Mouse (Mus musculus) CH12.LX (cell line): Measurements from ENCODE around the gene Zfp296. TPM values are rescaled to one million over a fixed set of nuclear protein-coding genes. Genes with fewer than 3 reads are reported as not detected.

Source experiments
- DNase-seq: peaks from one replicate; pipeline ENCODE4 v3.0.0-alpha.2; 2013; ENCODE audit errors: extremely low read depth
- H3K27ac ChIP-seq: 2 replicates; pipeline ENCODE4 v1.5.1; 2012; ENCODE audit warnings: low read depth, mild to moderate bottlenecking, control low read depth, moderate library complexity; ENCODE audit not compliant: insufficient read depth
- H3K27me3 ChIP-seq: replicated peaks from 2 replicates; pipeline ENCODE3; 2012; ENCODE audit warnings: inconsistent platforms
- H3K36me3 ChIP-seq, 2 experiments: replicated peaks in 1 of 2; 2 replicates each; pipeline versions ENCODE3 to v1.6.1; 2012; ENCODE audit warnings: inconsistent platforms in 1 of 2, low read length in 1 of 2, mild to moderate bottlenecking in 1 of 2, mixed read lengths in 1 of 2, moderate library complexity in 1 of 2; ENCODE audit not compliant: control insufficient read depth in 1 of 2, insufficient read depth in 1 of 2
- H3K4me1 ChIP-seq, 2 experiments: 2 replicates each; pipeline ENCODE4 v1.6.1; 2012; ENCODE audit warnings: inconsistent platforms in 1 of 2, moderate library complexity in 1 of 2; ENCODE audit not compliant: insufficient read depth in 2 of 2, control insufficient read depth in 1 of 2
- H3K4me2 ChIP-seq: 2 replicates; pipeline ENCODE4 v1.6.1; 2012; ENCODE audit warnings: low read depth, mild to moderate bottlenecking, control low read depth; ENCODE audit not compliant: poor library complexity, insufficient read depth, severe bottlenecking
- H3K4me3 ChIP-seq, 3 experiments: fragments of 150-350 bp in 1 of 3; sonication (generic) in 1 of 3; replicated peaks in 1 of 3; 2 replicates each; pipeline versions ENCODE3 to v1.5.1; 2011 to 2012; ENCODE audit warnings: low read depth in 2 of 3, low read length in 2 of 3, mild to moderate bottlenecking in 2 of 3, moderate library complexity in 2 of 3, control low read depth in 1 of 3, improper control_type of control experiment in 1 of 3, inconsistent platforms in 1 of 3, mixed read lengths in 1 of 3; ENCODE audit not compliant: poor library complexity in 1 of 3
- H3K79me2 ChIP-seq: replicated peaks from 2 replicates; pipeline ENCODE4 v1.6.1; 2012; ENCODE audit warnings: mild to moderate bottlenecking, moderate library complexity; ENCODE audit not compliant: control insufficient read depth, poor library complexity, insufficient read depth, severe bottlenecking; ENCODE audit errors: extremely low read depth
- H3K9ac ChIP-seq: 2 replicates; pipeline ENCODE4 v1.6.1; 2012; ENCODE audit warnings: low read depth, mild to moderate bottlenecking, control low read depth, moderate library complexity; ENCODE audit not compliant: insufficient read depth
- H3K9me3 ChIP-seq: replicated peaks from 2 replicates; pipeline ENCODE3; 2012; ENCODE audit warnings: low read length, inconsistent platforms, mixed read lengths
- BHLHE40 ChIP-seq: IDR thresholded peaks from 2 replicates; pipeline ENCODE4 v1.6.1; 2011; ENCODE audit warnings: mild to moderate bottlenecking, low read depth, low read length, improper control_type of control experiment
- CHD1 ChIP-seq: IDR thresholded peaks from 2 replicates; pipeline ENCODE4 v1.6.1; 2012; ENCODE audit warnings: low read depth, low read length, improper control_type of control experiment, inconsistent platforms
- CHD2 ChIP-seq: IDR thresholded peaks from 2 replicates; pipeline ENCODE4 v1.6.1; 2011; ENCODE audit warnings: low read length, improper control_type of control experiment
- CTCF ChIP-seq, 2 experiments: IDR thresholded peaks in 1 of 2; conservative IDR thresholded peaks in 1 of 2; 2 replicates each; pipeline ENCODE4 v1.5.1; 2011 to 2012; ENCODE audit warnings: low read depth in 2 of 2, low read length in 2 of 2, improper control_type of control experiment in 1 of 2, inconsistent platforms in 1 of 2, mild to moderate bottlenecking in 1 of 2, moderate library complexity in 1 of 2
- E2F4 ChIP-seq: IDR thresholded peaks from 2 replicates; pipeline ENCODE4 v1.6.1; 2011; ENCODE audit warnings: low read depth, low read length, improper control_type of control experiment; ENCODE audit not compliant: insufficient replicate concordance
- ELF1 ChIP-seq: IDR thresholded peaks from 2 replicates; pipeline ENCODE4 v1.6.1; 2014; ENCODE audit warnings: low read depth, mild to moderate bottlenecking, inconsistent platforms, low read length, improper control_type of control experiment
- EP300 ChIP-seq: IDR thresholded peaks from 2 replicates; pipeline ENCODE4 v1.6.1; 2011; ENCODE audit warnings: low read length, improper control_type of control experiment
- ETS1 ChIP-seq: conservative IDR thresholded peaks from 2 replicates; pipeline ENCODE4 v1.6.1; 2012; ENCODE audit warnings: low read depth, mild to moderate bottlenecking, inconsistent platforms, low read length, improper control_type of control experiment, moderate library complexity
- GABPA ChIP-seq: IDR thresholded peaks from 2 replicates; pipeline ENCODE4 v1.6.1; 2012; ENCODE audit warnings: low read depth, low read length, improper control_type of control experiment, inconsistent platforms; ENCODE audit not compliant: insufficient replicate concordance
- HCFC1 ChIP-seq: IDR thresholded peaks from 2 replicates; pipeline ENCODE4 v1.6.1; 2012; ENCODE audit warnings: low read depth, mild to moderate bottlenecking, inconsistent platforms, low read length, improper control_type of control experiment
- IRF4 ChIP-seq: IDR thresholded peaks from 2 replicates; pipeline ENCODE4 v1.6.1; 2014; ENCODE audit warnings: low read depth, mild to moderate bottlenecking, inconsistent platforms, low read length, improper control_type of control experiment
- JUN ChIP-seq: IDR thresholded peaks from 2 replicates; pipeline ENCODE4 v1.6.1; 2011; ENCODE audit warnings: low read depth, mild to moderate bottlenecking, low read length, improper control_type of control experiment, moderate library complexity; ENCODE audit not compliant: insufficient read depth
- JUND ChIP-seq: conservative IDR thresholded peaks from 2 replicates; pipeline ENCODE4 v1.6.1; 2011; ENCODE audit warnings: low read depth, low read length, improper control_type of control experiment
- KAT2A ChIP-seq: IDR thresholded peaks from 2 replicates; pipeline ENCODE4 v1.6.1; 2012; ENCODE audit warnings: low read length, improper control_type of control experiment, inconsistent platforms; ENCODE audit not compliant: insufficient replicate concordance
- MAFK ChIP-seq: IDR thresholded peaks from 2 replicates; pipeline ENCODE4 v1.6.1; 2011; ENCODE audit warnings: low read length, improper control_type of control experiment; ENCODE audit not compliant: insufficient replicate concordance
- MAX ChIP-seq: IDR thresholded peaks from 2 replicates; pipeline ENCODE4 v1.6.1; 2011; ENCODE audit warnings: low read length, improper control_type of control experiment
- MAZ ChIP-seq: IDR thresholded peaks from 2 replicates; pipeline ENCODE4 v1.6.1; 2012; ENCODE audit warnings: low read depth, mild to moderate bottlenecking, inconsistent platforms, low read length, improper control_type of control experiment, moderate library complexity
- MEF2A ChIP-seq: IDR thresholded peaks from 2 replicates; pipeline ENCODE4 v1.6.1; 2014; ENCODE audit warnings: low read depth, mild to moderate bottlenecking, inconsistent platforms, low read length, improper control_type of control experiment, borderline replicate concordance
- MXI1 ChIP-seq: IDR thresholded peaks from 2 replicates; pipeline ENCODE4 v1.6.1; 2011; ENCODE audit warnings: mild to moderate bottlenecking, low read depth, low read length, improper control_type of control experiment
- MYC ChIP-seq: IDR thresholded peaks from 2 replicates; pipeline ENCODE4 v1.6.1; 2011; ENCODE audit warnings: low read depth, mild to moderate bottlenecking, improper control_type of control experiment, low read length
- NELFE ChIP-seq: IDR thresholded peaks from 2 replicates; pipeline ENCODE4 v1.6.1; 2011; ENCODE audit warnings: low read depth, low read length, improper control_type of control experiment
- NRF1 ChIP-seq: IDR thresholded peaks from 2 replicates; pipeline ENCODE4 v1.6.1; 2014; ENCODE audit warnings: low read depth, mild to moderate bottlenecking, inconsistent platforms, low read length, improper control_type of control experiment, moderate library complexity
- PAX5 ChIP-seq: IDR thresholded peaks from 2 replicates; pipeline ENCODE4 v1.6.1; 2012; ENCODE audit warnings: low read length, inconsistent platforms, mixed read lengths
- POLR2A ChIP-seq: IDR thresholded peaks from 2 replicates; pipeline ENCODE4 v1.6.1; 2011; ENCODE audit warnings: low read depth, mild to moderate bottlenecking, improper control_type of control experiment, low read length
- POLR2AphosphoS2 ChIP-seq: IDR thresholded peaks from 2 replicates; pipeline ENCODE4 v1.6.1; 2011; ENCODE audit warnings: low read depth, low read length, improper control_type of control experiment
- RAD21 ChIP-seq: IDR thresholded peaks from 2 replicates; pipeline ENCODE4 v1.6.1; 2011; ENCODE audit warnings: low read depth, mild to moderate bottlenecking, low read length, improper control_type of control experiment, moderate library complexity
- RCOR1 ChIP-seq: conservative IDR thresholded peaks from 2 replicates; pipeline ENCODE4 v1.6.1; 2012; ENCODE audit warnings: low read depth, mild to moderate bottlenecking, inconsistent platforms, low read length, improper control_type of control experiment
- SIN3A ChIP-seq: IDR thresholded peaks from 2 replicates; pipeline ENCODE4 v1.6.1; 2012; ENCODE audit warnings: low read length, improper control_type of control experiment, inconsistent platforms
- SMC3 ChIP-seq: IDR thresholded peaks from 2 replicates; pipeline ENCODE4 v1.6.1; 2011; ENCODE audit warnings: low read depth, low read length, improper control_type of control experiment
- TBP ChIP-seq: conservative IDR thresholded peaks from 2 replicates; pipeline ENCODE4 v1.6.1; 2011; ENCODE audit warnings: low read depth, low read length, improper control_type of control experiment
- TCF12 ChIP-seq: IDR thresholded peaks from 2 replicates; pipeline ENCODE4 v1.6.1; 2014; ENCODE audit warnings: low read depth, mild to moderate bottlenecking, inconsistent platforms, low read length, improper control_type of control experiment
- UBTF ChIP-seq: IDR thresholded peaks from 2 replicates; pipeline ENCODE4 v1.6.1; 2012; ENCODE audit warnings: low read depth, mild to moderate bottlenecking, inconsistent platforms, low read length, improper control_type of control experiment, moderate library complexity
- USF1 ChIP-seq: IDR thresholded peaks from 2 replicates; pipeline ENCODE4 v1.6.1; 2014; ENCODE audit warnings: low read depth, mild to moderate bottlenecking, inconsistent platforms, low read length, improper control_type of control experiment
- USF2 ChIP-seq: conservative IDR thresholded peaks from 2 replicates; pipeline ENCODE4 v1.6.1; 2011; ENCODE audit warnings: low read depth, low read length, improper control_type of control experiment
- ZC3H11A ChIP-seq: IDR thresholded peaks from 2 replicates; pipeline ENCODE4 v1.6.1; 2012; ENCODE audit warnings: low read depth, mild to moderate bottlenecking, inconsistent platforms, low read length, improper control_type of control experiment
- ZKSCAN1 ChIP-seq: IDR thresholded peaks from 2 replicates; pipeline ENCODE4 v1.6.1; 2012; ENCODE audit warnings: low read depth, inconsistent platforms, low read length, improper control_type of control experiment, borderline replicate concordance
- ZMIZ1 ChIP-seq: IDR thresholded peaks from 2 replicates; pipeline ENCODE4 v1.6.1; 2012; ENCODE audit warnings: low read depth, mild to moderate bottlenecking, inconsistent platforms, low read length, improper control_type of control experiment
- ZNF384 ChIP-seq: IDR thresholded peaks from 2 replicates; pipeline ENCODE4 v1.6.1; 2012; ENCODE audit warnings: low read depth, low read length, improper control_type of control experiment, inconsistent platforms
- dilution Hi-C: fragments of 300-500 bp; cut with MboI; formaldehyde crosslinking; loops from 2 replicates; pipeline ENCODE4 v1.14.3; 2020; ENCODE audit warnings: low sequenced_read_pairs; ENCODE audit not compliant: extremely low pct_unique_long_range_greater_than_20kb, extremely low pct_ligation_motif_present
- in situ Hi-C: fragments of 300-500 bp; cut with MboI; formaldehyde crosslinking; loops from 3 replicates; pipeline ENCODE4 v1.14.3; 2019; ENCODE audit warnings: low sequenced_read_pairs, low pct_ligation_motif_present, low pct_unique_long_range_greater_than_20kb, mixed read lengths
- polyA plus RNA-seq: library from polyadenylated mRNA; unstranded; fragments of >175 nt; gene quantifications from 2 replicates; pipeline ENCODE4 v1.2.1, GENCODE M21; 2012; ENCODE audit warnings: low read depth; ENCODE audit not compliant: insufficient read length
- total RNA-seq, 2 experiments: library from RNA; depleted of rRNA; stranded (reverse); fragments of 300-350 nt in 1 of 2; fragments of >200 nt in 1 of 2; gene quantifications; 2 replicates each; pipeline ENCODE4 v1.2.3; 2012 to 2014

Gene Zfp296
- total and polyA plus RNA-seq, 3 experiments = 10.7 to 44.0 (median 30.0) TPM

DNA sequence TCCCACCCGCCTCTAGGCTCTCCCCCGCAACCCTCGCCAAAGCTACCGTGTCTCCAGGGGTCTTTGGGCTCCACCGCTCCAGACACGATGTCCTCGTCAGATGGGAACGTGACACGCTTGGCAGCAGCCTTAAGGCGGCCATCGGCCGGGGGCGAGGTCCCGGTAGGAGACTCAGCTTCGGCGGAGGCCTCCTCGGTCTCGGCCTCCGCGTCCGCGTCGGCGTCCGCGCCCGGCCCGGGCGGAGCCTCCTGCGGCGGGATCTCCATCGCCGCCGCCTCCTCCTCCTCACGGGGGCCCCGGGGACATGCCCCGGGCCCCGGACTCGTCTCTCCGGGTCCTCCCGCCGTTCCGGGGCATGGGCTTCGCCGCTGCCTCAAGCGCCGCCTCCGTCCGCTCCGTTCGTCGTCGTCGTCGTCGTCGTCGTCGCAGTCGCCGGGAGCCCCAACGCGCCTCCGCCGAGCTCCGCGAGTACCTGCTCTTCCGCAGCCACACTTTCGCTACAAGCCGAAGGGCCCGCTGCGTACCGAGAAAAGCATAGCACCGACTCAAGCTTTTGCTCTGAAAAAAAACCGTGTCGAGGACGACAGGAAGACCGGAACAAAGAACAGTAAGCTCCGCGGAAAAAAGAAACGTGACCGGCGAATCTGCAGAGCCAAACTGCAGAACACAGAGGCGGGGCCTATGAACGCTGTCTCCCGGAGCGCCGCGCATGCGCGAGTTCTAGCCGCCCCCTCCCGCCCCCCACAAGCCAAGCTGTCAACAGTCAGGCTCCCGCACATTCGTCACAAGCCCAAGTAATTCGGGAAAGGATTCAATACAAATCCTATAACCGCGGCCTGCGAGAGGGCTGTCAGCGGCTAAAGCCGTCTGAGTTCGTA, 15.1 kb upstream of the Zfp296 start:
- Histone ChIP-seq H3K27ac (peak overlapping the region; percentile 69), H3K9me3 (peaks cover 13% of the 10 kb centered on the region), H3K4me3 (peak overlapping the region; percentile 88 to 98 (median 91)), H3K4me2 (peak overlapping the region; percentile 71), H3K9ac (peak overlapping the region; percentile 93), H3K27me3 (no peaks in the 10 kb centered on the region), H3K36me3 (peaks cover 27 to 66% of the 10 kb centered on the region in 2 experiments), H3K4me1 (peaks cover 8 to 44% of the 10 kb centered on the region in 2 experiments), H3K79me2 (peaks cover 41% of the 10 kb centered on the region)
- TF ChIP-seq MXI1 = peak; percentile 69
- TF ChIP-seq MAZ = peak; percentile 99
- TF ChIP-seq KAT2A = peak; percentile 69; the same call in 1 of the 2 replicates
- TF ChIP-seq JUN = no peak
- peak; percentile 68 for TF ChIP-seq SIN3A
- peak; percentile 42 for TF ChIP-seq NELFE
- TF ChIP-seq ZMIZ1 = no peak; the same call in 1 of the 2 replicates
- TF ChIP-seq IRF4 = peak; percentile 69
- TF ChIP-seq USF1 = no peak
- TF ChIP-seq MEF2A = peak; percentile 72
- no peak for TF ChIP-seq GABPA
- TF ChIP-seq POLR2A = peak; percentile 68
- peak; percentile 51; the same call in 1 of the 2 replicates for TF ChIP-seq TBP
- TF ChIP-seq BHLHE40 = peak; percentile 99
- TF ChIP-seq PAX5 = no peak
- peak; percentile 61; the same call in 1 of the 2 replicates for TF ChIP-seq ELF1
- TF ChIP-seq ZKSCAN1 = no peak
- TF ChIP-seq JUND = no peak
- TF ChIP-seq RCOR1 = no peak
- peak; percentile 81 for TF ChIP-seq MAX
- 0 out of 2 replicates have a peak, but pooled peaks have one; percentile 2 for TF ChIP-seq ZNF384
- TF ChIP-seq E2F4 = no peak
- TF ChIP-seq CHD2 = peak; percentile 85
- no peak for TF ChIP-seq CHD1
- TF ChIP-seq MAFK = no peak
- TF ChIP-seq USF2 = no peak
- peak; percentile 96 for TF ChIP-seq NRF1
- peak; percentile 88 for TF ChIP-seq UBTF
- TF ChIP-seq MYC = peak; percentile 80; the same call in 1 of the 2 replicates
- TF ChIP-seq CTCF (conservative IDR thresholded peaks at IDR 0.05 in 1 of 2, IDR thresholded peaks at IDR 0.05 in 1 of 2; ENCODE audit: low read depth in 2 of 2, low read length in 2 of 2) = no peak
- TF ChIP-seq RAD21 = no peak
- peak; percentile 88 for TF ChIP-seq HCFC1
- peak; percentile 57; the same call in 1 of the 2 replicates for TF ChIP-seq POLR2AphosphoS2
- TF ChIP-seq ETS1 = 0 out of 2 replicates have a peak, but pooled peaks have one; percentile 24
- no peak; the same call in 1 of the 2 replicates for TF ChIP-seq TCF12
- peak; percentile 100 for TF ChIP-seq ZC3H11A
- TF ChIP-seq SMC3 = no peak
- TF ChIP-seq EP300 = no peak
- DNase-seq = peak; percentile 85
- in situ Hi-C loops (loop anchor here (25.0 kb wide), 1 partner anchor 150 kb away; the partner anchor contains the start of genes Ckm and Klc3), dilution Hi-C loops (no loop called here)
